Comparison of ENCODE assay signal across 8 mouse cellular contexts in the genomic region with DNA sequence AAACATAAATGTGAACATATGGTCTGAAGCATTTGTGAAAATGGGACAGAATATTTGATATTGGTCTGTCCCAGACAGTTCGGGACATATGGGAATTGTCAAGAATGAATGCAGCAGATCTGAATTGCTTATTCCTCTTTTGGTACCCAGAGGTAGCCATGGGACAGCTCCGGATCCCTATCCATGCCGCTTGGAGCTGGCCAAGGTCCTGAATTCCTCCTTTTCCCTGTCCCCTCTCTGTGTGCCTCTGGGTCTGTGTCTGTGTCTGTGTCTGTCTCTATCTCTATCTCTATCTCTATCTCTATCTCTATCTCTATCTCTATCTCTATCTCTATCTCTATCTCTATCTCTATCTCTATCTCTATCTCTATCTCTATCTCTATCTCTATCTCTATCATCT.
DNase-seq lines count a peak whose midpoint lies in the region.

No protein-coding gene starts in this region.

- DNase-seq in adipocyte (ENCODE audit: low spot score): peak; percentile 39
- DNase-seq in embryo, embryonic 11 days: peak; percentile 84
- peak; percentile 30 to 68 for DNase-seq in gastrocnemius, postnatal 4 days (ENCODE audit: low spot score in 2 of 2)
- DNase-seq in hindlimb bud, embryonic 11.5 days (ENCODE audit: extremely low spot score, low read depth, low spot score): peak; percentile 44
- DNase-seq in kidney, postnatal 4 days: peak; percentile 88 to 91
- peak; percentile 72 for DNase-seq in lung, postnatal 14 days
- DNase-seq in ovary, postnatal 36 days (ENCODE audit: low spot score): peak; percentile 64
- peak; percentile 13 to 14 for DNase-seq in urinary bladder, postnatal 36 days (ENCODE audit: low spot score in 2 of 2)

Comparison
In these comparisons a context has a peak if more than half of its experiments do, and no peak if none do; other contexts are left out.
1. Peak in every context shown above with its lines: DNase-seq.
2. DNase-seq: peak in every context shown above with its lines; median percentile 90 in kidney, postnatal 4 days; 84 in embryo, embryonic 11 days; 72 in lung, postnatal 14 days; 64 in ovary, postnatal 36 days; 49 in gastrocnemius, postnatal 4 days; 44 in hindlimb bud, embryonic 11.5 days; 39 in adipocyte; 14 in urinary bladder, postnatal 36 days.